Mouse (Mus musculus) lung, postnatal 4 days (tissue): Measurements from ENCODE around the gene Klk5.
A peak's percentile ranks its signal among the peaks of the same experiment; 100 is the strongest.

Experiments used
- DNase-seq, 2 experiments: peaks; one replicate each; pipeline ENCODE4 v3.0.0; 2021

Gene Klk5

GRCm38 (mm10) chr7:43878281-43878680, 36.5 kb downstream of the Klk5 start:
- DNase-seq = no peak

DNA sequence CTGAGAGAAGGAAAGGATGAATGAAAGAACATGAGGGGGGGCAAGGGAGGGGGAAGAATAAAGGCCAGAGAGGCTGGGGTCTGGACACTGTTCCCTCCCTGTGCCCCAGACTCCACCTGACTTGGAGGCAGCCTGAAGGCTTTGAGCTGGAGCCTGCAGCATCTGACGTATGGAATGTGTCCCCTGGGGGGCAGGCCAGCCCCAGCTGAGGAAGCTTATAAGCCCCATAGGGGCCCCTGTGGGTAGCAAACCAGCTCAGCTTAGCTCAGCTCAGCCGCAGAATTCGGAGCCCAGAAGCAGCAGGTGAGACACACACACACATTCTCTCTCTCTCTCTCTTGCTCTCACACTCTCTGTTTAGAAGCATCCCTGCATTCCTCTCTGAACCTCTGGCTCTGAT, 39.1 kb downstream of the Klk5 start, which contains the start of gene Klk4:
Gene Klk4 (plus strand): TSS at position 249 of the 400 bp plus-strand sequence.
- DNase-seq = no peak

- DNase-seq = no peak
Measured at GRCm38 (mm10) chr7:43882346-43882745, 40.6 kb downstream of the Klk5 start.

- no peak for DNase-seq
Measured at GRCm38 (mm10) chr7:43882811-43883210, 41.0 kb downstream of the Klk5 start.

- DNase-seq = peak; percentile 31 to 54
Measured at GRCm38 (mm10) chr7:43883547-43883946, 41.8 kb downstream of the Klk5 start.

DNA sequence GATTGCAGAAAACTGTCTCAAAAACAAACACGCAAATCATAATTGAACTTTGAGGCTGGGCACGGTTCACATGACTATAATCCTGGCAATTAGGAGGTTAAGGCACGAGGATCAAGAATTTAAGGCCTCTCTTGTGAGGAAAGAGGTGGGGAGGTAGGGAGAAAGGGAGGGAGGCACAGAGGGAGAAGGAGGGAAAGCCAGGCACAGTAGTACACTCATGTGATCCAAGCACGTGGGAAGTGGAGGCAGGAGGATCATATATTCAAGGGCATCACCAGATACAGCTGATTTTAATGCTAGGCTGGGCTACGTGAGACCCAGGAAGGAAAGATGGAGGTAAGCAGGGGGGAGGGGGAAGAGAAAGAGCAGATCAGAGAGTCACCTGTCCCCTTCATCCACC, 49.6 kb downstream of the Klk5 start:
- DNase-seq = no peak

DNA sequence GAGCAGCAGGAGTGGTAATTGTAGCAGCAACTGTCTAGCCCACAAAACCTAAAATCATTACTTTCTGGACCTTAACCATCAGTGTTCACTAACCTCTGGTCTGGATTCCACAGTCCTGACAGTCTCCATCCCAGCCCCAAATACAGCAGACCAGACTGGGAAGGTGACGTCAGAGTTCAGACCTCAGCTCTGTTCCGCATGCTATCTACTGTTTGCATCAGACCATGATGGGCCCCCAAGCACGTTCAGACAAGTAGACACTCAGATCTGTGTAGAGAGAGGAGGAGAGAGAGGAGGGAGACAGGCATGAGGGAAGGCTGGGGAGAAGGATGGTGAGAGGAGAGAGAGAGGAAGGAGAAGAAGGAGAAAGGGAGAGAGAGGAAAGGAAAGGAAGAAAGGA, 50.0 kb downstream of the Klk5 start:
- no peak for DNase-seq

DNA sequence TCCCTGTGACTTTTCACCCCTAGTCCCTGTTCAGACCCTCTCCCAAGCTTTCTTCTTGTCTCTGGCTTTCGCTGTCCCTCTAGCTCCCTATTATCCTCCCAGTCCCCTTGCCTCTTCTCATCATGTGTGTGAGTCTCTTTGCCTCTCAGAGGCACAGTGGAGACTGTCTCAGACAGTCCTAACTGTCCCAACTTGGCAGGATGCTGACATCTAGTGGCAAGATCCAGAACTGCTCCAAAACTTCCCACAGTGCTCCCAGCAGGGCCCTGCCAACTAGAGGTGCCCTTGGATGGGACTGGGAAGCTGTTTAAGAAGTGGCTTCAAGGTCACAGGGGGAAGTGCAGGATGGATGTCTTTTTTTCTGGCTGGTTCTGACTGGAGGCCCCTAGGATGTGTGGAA, 53.1 kb downstream of the Klk5 start:
- DNase-seq = peak; percentile 57 to 84
